11 mouse cellular contexts compared by ENCODE assay signal in genomic region chr11:114571144-114571869, GRCm38 (mm10).
DNase-seq lines count a peak whose midpoint lies in the region; ATAC-seq and TF ChIP-seq lines count a peak whose summit lies in the region.
"Had no signal": no experiment of that assay in that cellular context is flagged by ENCODE, and none has a peak within 500 bp of the region (broad histone marks: within the 10 kb centered on the region; RNA-seq: fewer than 3 reads in every experiment).

No protein-coding gene starts in this region.

- WGBS in kidney, postnatal 0 days, result 40% methylated on average over 20 of the region's 20 CpGs

- no peak for ATAC-seq in kidney, postnatal 0 days (replicated peaks; ENCODE audit: low FRiP score, low read depth)
- ATAC-seq: midbrain, embryonic 15.5 days had no signal

- H3K27me3 ChIP-seq in kidney, postnatal 0 days (ENCODE audit: insufficient read depth, low read length), result no peaks in the 10 kb centered on the region; the same call in 1 of the 2 replicates
- H3K27me3 ChIP-seq: midbrain, embryonic 15.5 days had no signal

- H3K36me3 ChIP-seq in kidney, postnatal 0 days (ENCODE audit: insufficient read depth, low read length), result no peaks in the 10 kb centered on the region
- H3K36me3 ChIP-seq: embryonic facial prominence, embryonic 15.5 days; midbrain, embryonic 15.5 days had no signal

- H3K4me3 ChIP-seq in kidney, postnatal 0 days (replicated peaks; ENCODE audit: low read depth, low read length), result no peak overlapping the region
- H3K4me3 ChIP-seq: embryonic facial prominence, embryonic 15.5 days; midbrain, embryonic 15.5 days had no signal

- DNase-seq in adrenal gland, postnatal 14 days, result peak; percentile 26
- no peak for DNase-seq in adrenal gland, postnatal 25 days
- no peak for DNase-seq in kidney, postnatal 0 days (ENCODE audit: low spot score)
- DNase-seq in kidney, adult 8-10 months, result no peak
- DNase-seq in ZHBTc4 (ENCODE audit: low read depth, low spot score), result peak; percentile 93
- DNase-seq in lung, postnatal 10 days, result peak; percentile 35
- DNase-seq in right cerebral cortex, postnatal 4 days, result no peak
- no peak for DNase-seq in layer of hippocampus, postnatal 25 days (ENCODE audit: extremely low spot score in 1 of 2, low spot score in 1 of 2)
- DNase-seq: cerebellum, adult 18-20 months had no signal

- no peak overlapping the region for H3K27ac ChIP-seq in kidney, postnatal 0 days
- H3K27ac ChIP-seq: embryonic facial prominence, embryonic 15.5 days; midbrain, embryonic 15.5 days had no signal

- 0 out of 2 replicates have a peak, but pooled peaks cover 5% of the 10 kb centered on the region for H3K9me3 ChIP-seq in kidney, postnatal 0 days (replicated peaks; ENCODE audit: low read length)
- H3K9me3 ChIP-seq: midbrain, embryonic 15.5 days had no signal

- H3K9ac ChIP-seq in kidney, postnatal 0 days (ENCODE audit: low read depth, low read length), result no peak overlapping the region
- H3K9ac ChIP-seq: embryonic facial prominence, embryonic 15.5 days; midbrain, embryonic 15.5 days had no signal

- H3K4me2 ChIP-seq in kidney, postnatal 0 days (ENCODE audit: low read length), result peak overlapping the region; percentile 27; the same call in 1 of the 2 replicates
- H3K4me2 ChIP-seq: embryonic facial prominence, embryonic 15.5 days; midbrain, embryonic 15.5 days had no signal

- no peaks in the 10 kb centered on the region for H3K4me1 ChIP-seq in kidney, postnatal 0 days (replicated peaks; ENCODE audit: insufficient read depth, low read length)

- no peak for TF ChIP-seq CTCF in kidney, postnatal 0 days (IDR thresholded peaks at IDR 0.05; ENCODE audit: low read depth)

Comparison
In these comparisons a context has a peak if more than half of its experiments do, and no peak if none do; other contexts are left out.
1. DNase-seq: peak in adrenal gland, postnatal 14 days (single experiment), ZHBTc4 (single experiment) and lung, postnatal 10 days (single experiment); none in adrenal gland, postnatal 25 days (single experiment), kidney, postnatal 0 days (single experiment), kidney, adult 8-10 months (0 of 2), right cerebral cortex, postnatal 4 days (single experiment) and layer of hippocampus, postnatal 25 days (0 of 2).